Mouse (Mus musculus): ENCODE results near the gene Pnpla1.

GRCm38 (mm10) chr17:28834676-28835075, 23.5 kb upstream of the Pnpla1 start:
- no peak for TF ChIP-seq POLR2A (IDR thresholded peaks at IDR 0.05; ENCODE audit: insufficient read depth, low read depth, low read length)
- TF ChIP-seq CTCF (IDR thresholded peaks at IDR 0.05), result 0 out of 2 replicates have a peak, but pooled peaks have one; percentile 14
- TF ChIP-seq EP300 (IDR thresholded peaks at IDR 0.05; ENCODE audit: insufficient read depth, low read depth, low read length), result no peak
